Comparison of ENCODE assay signal across 14 mouse cellular contexts in the genomic region with DNA sequence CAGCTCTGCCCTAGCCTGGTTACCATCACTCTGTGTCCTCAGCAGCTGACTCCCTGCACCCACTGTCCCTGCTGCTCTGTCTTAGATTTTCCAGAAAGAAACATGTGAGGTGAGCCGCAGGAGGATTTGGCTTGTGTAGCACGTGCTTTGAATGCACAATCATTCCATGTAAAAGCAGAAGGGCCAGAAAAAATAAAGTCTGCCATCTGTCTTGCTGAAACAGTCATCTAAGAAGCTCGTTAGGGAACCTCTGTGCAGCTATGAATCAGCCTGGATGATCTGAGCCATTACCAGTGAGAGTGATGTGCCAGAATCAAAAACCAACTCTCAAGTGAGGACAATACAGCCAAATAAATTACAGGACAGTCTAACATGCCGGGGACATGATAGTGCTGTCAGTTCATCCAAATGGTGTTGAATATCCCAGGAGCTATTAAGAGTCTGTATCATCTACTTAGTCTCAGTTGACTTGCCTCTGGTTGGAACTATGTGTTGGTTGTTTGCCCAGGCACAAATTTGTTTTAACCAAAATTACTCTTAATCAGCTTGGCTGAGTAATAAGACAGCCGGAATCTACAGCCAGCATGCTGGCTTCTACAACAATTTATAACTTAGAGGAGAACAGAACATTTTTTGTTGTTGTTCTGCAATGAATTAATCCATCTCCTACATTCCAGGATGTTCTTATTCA.
DNase-seq lines count a peak whose midpoint lies in the region; ATAC-seq and TF ChIP-seq lines count a peak whose summit lies in the region.
"Had no signal": no experiment of that assay in that cellular context is flagged by ENCODE, and none has a peak within 500 bp of the region (broad histone marks: within the 10 kb centered on the region; RNA-seq: fewer than 3 reads in every experiment).

No protein-coding gene starts in this region.

- CTCF ChIA-PET in Patski (lab: Charles Lee): interaction anchor here (1.6 kb wide), 1 partner anchor 10 kb away, joined by 4 read pairs; no protein-coding TSS in a partner anchor

- peaks cover 3% of the 10 kb centered on the region for H3K27me3 ChIP-seq in Patski
- H3K27me3 ChIP-seq: limb, embryonic 12.5 days had no signal

- TF ChIP-seq CTCF in Patski (IDR thresholded peaks at IDR 0.05): no peak

- ATAC-seq in Patski: no peak
- ATAC-seq: intestine, postnatal 0 days; lung, postnatal 0 days had no signal

- DNase-seq in cerebellum, postnatal 10 days: peak; percentile 64 to 66
- no peak for DNase-seq in cerebellum, adult 18-20 months
- peak; percentile 10 for DNase-seq in Patski (ENCODE audit: low read depth, low spot score)
- DNase-seq in layer of hippocampus, adult 11-12 months (ENCODE audit: low spot score): peak; percentile 58
- peak; percentile 50 to 84 for DNase-seq in left cerebral cortex, postnatal 25 days (ENCODE audit: low spot score in 2 of 2)
- DNase-seq in adrenal gland, adult 8-10 months: no peak
- DNase-seq in urinary bladder, postnatal 10 days (ENCODE audit: low spot score): no peak
- DNase-seq in adrenal gland, adult 2 months: no peak
- DNase-seq: adrenal gland, postnatal 10 days; cerebellum, adult 9-10 months; thymus, postnatal 4 days had no signal

- in situ Hi-C loops in Patski (cut with MboI; ENCODE audit: low pct_unique_long_range_greater_than_20kb): no loop called here

- intact Hi-C loops in left cerebral cortex, postnatal 25 days (cut with DNase I): no loop called here

- POLR2A ChIA-PET in Patski (lab: Charles Lee): no interaction called here

Comparison
In these comparisons a context has a peak if more than half of its experiments do, and no peak if none do; other contexts are left out.
1. DNase-seq: peak in cerebellum, postnatal 10 days (2 of 2), Patski (single experiment), layer of hippocampus, adult 11-12 months (single experiment) and left cerebral cortex, postnatal 25 days (2 of 2); none in cerebellum, adult 18-20 months (0 of 2), adrenal gland, adult 8-10 months (single experiment), urinary bladder, postnatal 10 days (single experiment) and adrenal gland, adult 2 months (single experiment).